Mouse (Mus musculus) lung, embryonic 14.5 days (tissue): Measurements from ENCODE around the gene Serpinf2. TPM values are rescaled to one million over a fixed set of nuclear protein-coding genes. Genes with fewer than 3 reads are reported as not detected.

Experiments
- ATAC-seq: fragments of 200-750 bp; cut with Nextera tagmentation; 2 replicates; pipeline ENCODE4 v1.8.0; 2017; ENCODE audit warnings: mild to moderate bottlenecking, moderate TSS enrichment, moderate library complexity; ENCODE audit not compliant: insufficient read depth
- DNase-seq: peaks from one replicate; pipeline ENCODE4 v3.0.0-alpha.2; 2015
- H3K27ac ChIP-seq: fragments of 300-500 bp; sonication (generic); 2 replicates; pipeline ENCODE4 v1.5.1; 2014; ENCODE audit warnings: low read depth, mild to moderate bottlenecking, moderate library complexity
- H3K27me3 ChIP-seq: fragments of 300-500 bp; sonication (generic); 2 replicates; pipeline ENCODE4 v1.6.1; 2014; ENCODE audit warnings: low read length, control low read depth; ENCODE audit not compliant: insufficient read depth
- H3K36me3 ChIP-seq: fragments of 300-500 bp; sonication (generic); 2 replicates; pipeline ENCODE4 v1.6.1; 2014; ENCODE audit warnings: control low read depth; ENCODE audit not compliant: insufficient read depth
- H3K4me1 ChIP-seq: fragments of 300-500 bp; sonication (generic); 2 replicates; pipeline ENCODE4 v1.6.1; 2014; ENCODE audit warnings: antibody characterized with exemption, control low read depth; ENCODE audit not compliant: insufficient read depth
- H3K4me2 ChIP-seq: fragments of 300-500 bp; sonication (generic); 2 replicates; pipeline ENCODE4 v1.6.1; 2014; ENCODE audit warnings: mild to moderate bottlenecking
- H3K4me3 ChIP-seq: fragments of 300-500 bp; sonication (generic); 2 replicates; pipeline ENCODE4 v1.5.1; 2014; ENCODE audit warnings: low read depth, low read length
- H3K9ac ChIP-seq: fragments of 300-500 bp; sonication (generic); 2 replicates; pipeline ENCODE4 v1.6.1; 2014
- H3K9me3 ChIP-seq: fragments of 300-500 bp; sonication (generic); 2 replicates; pipeline ENCODE4 v1.6.1; 2016; ENCODE audit warnings: low read depth, low read length, control low read depth
- CTCF ChIP-seq: IDR thresholded peaks from 2 replicates; pipeline ENCODE4 v1.5.1; 2016; ENCODE audit warnings: antibody characterized with exemption, low read depth
- WGBS: fragments of 180-500 bp; shearing (Covaris S2); extraction: QIAGEN DNeasy Blood & Tissue Kit; methylation state at CpG from one replicate; pipeline ENCODE4 v1.1.7; 2014; 5-methylcytosine and 5-hydroxymethylcytosine counted together
- polyA plus RNA-seq: library from polyadenylated mRNA; unstranded; fragments of >200 nt; fragmentation: Nextera tagmentation; extraction: Ambion mirVana; gene quantifications from 2 replicates; pipeline ENCODE4 v1.2.1, GENCODE M21; 2014

Serpinf2 gene
- polyA plus RNA-seq, 1 experiment from 2014 or later: 0.24 TPM

DNA sequence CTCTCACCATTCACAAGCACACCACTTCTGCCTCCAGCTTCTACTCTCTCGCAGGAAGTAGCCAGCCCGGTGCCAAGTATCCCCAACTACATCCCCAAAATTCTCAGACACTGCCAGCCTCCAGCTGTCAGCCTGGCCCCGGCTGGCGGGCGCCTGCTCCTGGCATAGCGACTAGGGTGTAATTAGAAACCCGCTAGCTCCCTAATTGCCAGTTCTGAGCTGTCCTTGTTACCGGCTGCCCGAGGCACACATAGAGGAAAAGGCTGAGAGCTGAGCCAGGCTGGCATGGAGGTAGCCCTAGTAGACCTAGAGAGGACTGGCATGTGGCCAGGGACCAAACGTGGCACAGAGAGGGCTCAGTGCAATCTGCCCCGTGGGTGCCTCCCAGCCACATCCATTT is 8.1 kb downstream of the Serpinf2 start:
- H3K4me2 ChIP-seq: no peak overlapping the region
- H3K4me3 ChIP-seq: no peak overlapping the region
- TF ChIP-seq CTCF: no peak
- 85% methylated on average over 11 of the region's 11 CpGs for WGBS
- no peak overlapping the region for H3K9ac ChIP-seq
- H3K27me3 ChIP-seq: no peaks in the 10 kb centered on the region
- H3K36me3 ChIP-seq: no peaks in the 10 kb centered on the region
- H3K4me1 ChIP-seq: no peaks in the 10 kb centered on the region
- DNase-seq: no peak
- ATAC-seq: no peak
- no peak overlapping the region for H3K27ac ChIP-seq
- peaks cover 5% of the 10 kb centered on the region; the same call in 1 of the 2 replicates for H3K9me3 ChIP-seq

DNA sequence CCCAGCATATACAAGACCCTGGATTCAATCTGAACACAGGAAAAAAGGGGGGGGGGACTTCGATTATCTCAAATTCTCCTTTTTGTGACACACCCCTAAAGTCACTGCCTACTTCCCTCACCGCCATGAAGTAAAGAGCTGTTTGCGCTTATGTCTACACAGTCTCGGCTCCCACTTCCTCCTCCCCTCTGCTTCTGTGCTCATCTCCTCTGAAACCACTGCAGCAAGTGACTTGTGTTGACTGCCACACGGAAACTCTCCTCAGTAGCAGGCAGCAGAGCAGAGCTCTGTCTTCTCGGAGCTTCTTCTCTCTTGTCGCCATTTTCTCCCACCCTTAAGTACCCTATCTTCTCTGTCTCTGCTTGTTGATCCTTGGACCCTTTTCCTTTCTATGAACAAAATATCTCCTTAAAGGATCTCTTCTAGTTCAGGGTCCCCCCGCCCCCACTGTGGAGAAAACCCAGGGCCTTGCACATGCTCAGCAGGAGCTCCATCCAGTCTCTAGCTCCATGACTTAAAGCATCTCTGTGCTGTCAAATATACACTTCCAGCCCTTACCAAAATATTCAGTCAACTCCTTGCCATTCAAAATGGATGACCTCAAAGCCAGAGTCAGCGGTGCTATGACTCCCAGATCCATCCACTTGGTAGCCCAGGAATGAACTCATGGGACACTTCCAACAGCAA is 10.2 kb downstream of the Serpinf2 start:
- H3K4me1 ChIP-seq: no peaks in the 10 kb centered on the region
- DNase-seq (no peak), ATAC-seq (no peak)
- H3K9ac ChIP-seq: no peak overlapping the region
- H3K27me3 ChIP-seq: no peaks in the 10 kb centered on the region
- peaks cover 3% of the 10 kb centered on the region; the same call in 1 of the 2 replicates for H3K9me3 ChIP-seq
- no peak overlapping the region for H3K4me2 ChIP-seq
- no peaks in the 10 kb centered on the region for H3K36me3 ChIP-seq
- WGBS: 73% methylated on average over 9 of the region's 9 CpGs
- no peak overlapping the region for H3K27ac ChIP-seq
- TF ChIP-seq CTCF: no peak
- H3K4me3 ChIP-seq: no peak overlapping the region

- Histone ChIP-seq H3K4me1 (no peaks in the 10 kb centered on the region; the same call in 1 of the 2 replicates), H3K9ac (no peak overlapping the region), H3K27ac (no peak overlapping the region), H3K27me3 (no peaks in the 10 kb centered on the region), H3K9me3 (no peaks in the 10 kb centered on the region), H3K36me3 (no peaks in the 10 kb centered on the region), H3K4me2 (no peak overlapping the region), H3K4me3 (no peak overlapping the region)
- WGBS: 86% methylated on average over 3 of the region's 3 CpGs
- TF ChIP-seq CTCF: no peak
- DNase-seq (no peak), ATAC-seq (no peak)
Observed at GRCm38 (mm10) chr11:75424459-75424858, 14.9 kb downstream of the Serpinf2 start.

DNA sequence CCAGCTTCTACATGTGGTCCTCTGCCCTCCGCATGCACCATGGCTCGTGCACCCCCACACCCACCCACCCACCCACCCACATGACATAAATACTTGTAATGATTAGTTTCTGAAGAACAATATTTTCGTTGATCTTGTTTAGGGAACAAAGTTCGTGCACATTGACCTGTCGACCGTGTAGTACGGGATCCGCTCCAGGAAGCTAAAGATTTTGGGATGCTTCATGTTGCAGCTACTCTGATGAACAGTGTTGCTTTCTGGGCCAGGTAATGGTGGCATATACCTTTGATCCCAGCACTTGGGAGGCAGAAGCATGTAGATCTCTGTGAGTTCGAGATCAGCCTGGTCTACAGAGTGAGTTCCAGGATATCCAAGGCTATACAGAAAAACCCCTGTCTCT is 15.4 kb downstream of the Serpinf2 start:
- ATAC-seq (no peak), DNase-seq (no peak)
- Histone ChIP-seq H3K4me3 (no peak overlapping the region), H3K9me3 (no peaks in the 10 kb centered on the region), H3K27ac (no peak overlapping the region), H3K4me1 (no peaks in the 10 kb centered on the region; the same call in 1 of the 2 replicates), H3K9ac (no peak overlapping the region), H3K4me2 (no peak overlapping the region), H3K36me3 (no peaks in the 10 kb centered on the region), H3K27me3 (no peaks in the 10 kb centered on the region)
- 85% methylated on average over 9 of the region's 9 CpGs for WGBS
- no peak for TF ChIP-seq CTCF

DNA sequence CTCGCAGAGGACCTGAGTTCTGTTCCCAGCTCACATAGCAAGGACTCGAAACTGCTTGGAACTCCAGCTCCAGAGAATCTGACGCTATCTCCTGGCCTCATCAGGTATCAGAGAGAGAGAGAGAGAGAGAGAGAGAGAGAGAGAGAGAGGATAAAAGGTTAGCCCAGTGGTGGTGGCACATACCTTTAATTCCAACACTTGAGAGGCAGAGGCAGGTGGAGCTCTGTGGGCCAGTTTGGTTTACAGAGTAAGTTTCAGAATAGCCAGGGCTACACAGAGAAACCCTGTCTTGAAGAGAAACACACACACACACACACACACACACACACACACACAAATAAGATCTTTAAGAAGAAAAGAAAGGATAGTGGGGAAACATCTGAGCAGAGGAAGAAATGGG is 16.3 kb downstream of the Serpinf2 start:
- Histone ChIP-seq H3K27ac (no peak overlapping the region), H3K27me3 (no peaks in the 10 kb centered on the region), H3K9me3 (no peaks in the 10 kb centered on the region), H3K4me3 (no peak overlapping the region), H3K4me1 (no peaks in the 10 kb centered on the region; the same call in 1 of the 2 replicates), H3K9ac (no peak overlapping the region), H3K4me2 (no peak overlapping the region), H3K36me3 (no peaks in the 10 kb centered on the region)
- 89% methylated on average over 3 of the region's 3 CpGs for WGBS
- no peak for DNase-seq
- no peak for ATAC-seq
- no peak for TF ChIP-seq CTCF

DNA sequence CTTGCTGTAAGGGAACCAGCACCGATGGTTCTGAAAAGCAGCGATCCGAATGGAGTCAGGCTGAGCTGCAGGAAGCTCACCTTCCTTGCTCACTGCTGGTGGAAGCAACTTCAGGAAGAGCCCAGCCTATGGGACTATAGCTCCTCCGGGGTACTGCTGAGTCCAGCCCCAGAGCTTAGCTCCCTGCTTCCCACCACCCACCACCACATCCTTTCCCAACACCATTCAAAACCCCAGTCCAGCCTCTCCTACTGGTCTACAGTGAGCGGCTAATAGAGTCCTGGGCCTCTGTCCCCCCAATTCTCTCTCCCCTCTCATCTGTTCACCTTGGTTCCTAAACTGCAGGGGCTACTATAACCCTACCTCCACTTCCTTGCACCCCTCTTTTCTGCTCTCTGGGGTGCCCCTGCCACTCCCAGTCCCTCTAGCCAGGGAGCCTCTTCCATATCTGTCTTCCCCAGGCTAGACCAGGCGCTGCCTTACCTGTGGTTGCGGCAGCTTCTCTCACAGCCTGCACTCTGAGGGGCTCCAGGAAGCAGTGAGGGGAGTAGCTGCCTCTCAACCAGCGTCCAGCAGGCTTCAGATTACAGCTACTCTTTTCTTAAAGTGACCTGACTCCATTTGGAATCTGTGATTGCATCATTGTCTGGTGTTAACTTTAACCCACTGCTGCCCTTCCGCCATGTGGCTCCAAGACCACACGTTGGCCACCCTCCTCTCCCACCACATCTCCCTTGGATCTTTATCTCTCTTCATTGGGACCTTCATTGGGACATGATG is 17.2 kb downstream of the Serpinf2 start, which contains the start of gene Serpinf1:
TSS of gene Serpinf1 (minus strand) at position 689 of the 780 bp plus-strand sequence.
- peak within 1 kb of the TSS; percentile 59 for H3K4me2 ChIP-seq
- ATAC-seq (peak; percentile 60), DNase-seq (peak; percentile 59)
- H3K27ac ChIP-seq: no peak within 1 kb of the TSS
- peak within 1 kb of the TSS; percentile 43 for H3K9ac ChIP-seq
- H3K4me3 ChIP-seq: peak within 1 kb of the TSS; percentile 34
- H3K9me3 ChIP-seq: no peaks in the 10 kb centered on the region
- no peaks in the 10 kb centered on the region for H3K36me3 ChIP-seq
- 26% methylated on average over 10 of the region's 10 CpGs for WGBS
- no peaks in the 10 kb centered on the region; the same call in 1 of the 2 replicates for H3K4me1 ChIP-seq
- no peaks in the 10 kb centered on the region for H3K27me3 ChIP-seq
- TF ChIP-seq CTCF: no peak
